Mouse (Mus musculus) testis, adult 2 months (tissue): Measurements from ENCODE around the gene Tmem44. TPM values are rescaled to one million over a fixed set of nuclear protein-coding genes. Genes with fewer than 3 reads are reported as not detected.

ENCODE experiments used
- H3K27ac ChIP-seq: fragments of 200-500 bp; 2 replicates; pipeline ENCODE4 v1.5.1; 2012; ENCODE audit warnings: low read depth, low read length; ENCODE audit not compliant: control insufficient read depth, insufficient read depth
- H3K27me3 ChIP-seq: fragments of 200-500 bp; 2 replicates; pipeline ENCODE4 v1.6.1; 2012; ENCODE audit warnings: mild to moderate bottlenecking, low read length, moderate library complexity; ENCODE audit not compliant: control insufficient read depth, insufficient read depth
- H3K36me3 ChIP-seq: fragments of 200-500 bp; 2 replicates; pipeline ENCODE4 v1.6.1; 2012; ENCODE audit warnings: mild to moderate bottlenecking, low read length; ENCODE audit not compliant: control insufficient read depth, insufficient read depth
- H3K4me1 ChIP-seq: fragments of 200-500 bp; 2 replicates; pipeline ENCODE4 v1.6.1; 2012; ENCODE audit warnings: low read length; ENCODE audit not compliant: control insufficient read depth, insufficient read depth
- H3K4me3 ChIP-seq: fragments of 200-500 bp; 2 replicates; pipeline ENCODE4 v1.5.1; 2012; ENCODE audit warnings: low read depth, mild to moderate bottlenecking, low read length, moderate library complexity, mixed read lengths; ENCODE audit not compliant: control insufficient read depth
- CTCF ChIP-seq: fragments of 200-500 bp; IDR thresholded peaks from 2 replicates; pipeline ENCODE4 v1.5.1; 2012; ENCODE audit warnings: low read depth, mild to moderate bottlenecking, inconsistent platforms, low read length, moderate library complexity; ENCODE audit not compliant: control insufficient read depth, insufficient read depth, insufficient replicate concordance
- POLR2A ChIP-seq: fragments of 200-500 bp; IDR thresholded peaks from 2 replicates; pipeline ENCODE4 v1.6.1; 2012; ENCODE audit warnings: low read depth, mild to moderate bottlenecking, inconsistent platforms, low read length, moderate library complexity; ENCODE audit not compliant: control insufficient read depth
- polyA plus RNA-seq: library from polyadenylated mRNA; depleted of rRNA; stranded (reverse); fragments of >200 nt; gene quantifications from 2 replicates; pipeline ENCODE4 v1.2.3, GENCODE M21; 2012

Gene Tmem44
- polyA plus RNA-seq, 1 experiment = 1.2 TPM

- Histone ChIP-seq H3K36me3 (no peaks in the 10 kb centered on the region), H3K4me3 (peak overlapping the region; percentile 34), H3K27ac (no peak overlapping the region), H3K27me3 (no peaks in the 10 kb centered on the region), H3K4me1 (peaks cover 17% of the 10 kb centered on the region)
- TF ChIP-seq CTCF (no peak), POLR2A (no peak)
Observed at GRCm38 (mm10) chr16:30540107-30541001, 10.3 kb downstream of the Tmem44 start.

- Histone ChIP-seq H3K36me3 (no peaks in the 10 kb centered on the region), H3K4me3 (no peak overlapping the region)
- no peak for TF ChIP-seq POLR2A
- peak; percentile 85 for TF ChIP-seq CTCF
Observed at GRCm38 (mm10) chr16:30539433-30539832, 11.2 kb downstream of the Tmem44 start.

GRCm38 (mm10) chr16:30535075-30535474 is 15.6 kb downstream of the Tmem44 start:
- no peak for TF ChIP-seq CTCF
- TF ChIP-seq POLR2A = no peak
- H3K4me3 ChIP-seq = no peak overlapping the region
- no peak overlapping the region for H3K27ac ChIP-seq
- no peaks in the 10 kb centered on the region for H3K27me3 ChIP-seq
- no peaks in the 10 kb centered on the region for H3K36me3 ChIP-seq
- H3K4me1 ChIP-seq = peaks cover 8% of the 10 kb centered on the region

More at GRCm38 (mm10) chr16:30539433-30539832, 11.2 kb downstream of the Tmem44 start:
- Histone ChIP-seq H3K27ac (no peak overlapping the region), H3K4me1 (peaks cover 17% of the 10 kb centered on the region), H3K27me3 (no peaks in the 10 kb centered on the region)

GRCm38 (mm10) chr16:30533592-30533991 is 17.1 kb downstream of the Tmem44 start:
- H3K27me3 ChIP-seq = no peaks in the 10 kb centered on the region
- TF ChIP-seq POLR2A = no peak
- no peak for TF ChIP-seq CTCF
- H3K4me1 ChIP-seq = peaks cover 5% of the 10 kb centered on the region
- no peak overlapping the region for H3K27ac ChIP-seq
- no peak overlapping the region for H3K4me3 ChIP-seq
- H3K36me3 ChIP-seq = no peaks in the 10 kb centered on the region

GRCm38 (mm10) chr16:30532929-30533328 is 17.7 kb downstream of the Tmem44 start:
- H3K4me3 ChIP-seq = no peak overlapping the region
- H3K4me1 ChIP-seq = peaks cover 5% of the 10 kb centered on the region
- H3K27ac ChIP-seq = no peak overlapping the region
- no peak for TF ChIP-seq CTCF
- no peak for TF ChIP-seq POLR2A
- H3K27me3 ChIP-seq = no peaks in the 10 kb centered on the region
- no peaks in the 10 kb centered on the region for H3K36me3 ChIP-seq

GRCm38 (mm10) chr16:30531761-30532406 is 18.8 kb downstream of the Tmem44 start:
- peak; percentile 80; the same call in 1 of the 2 replicates for TF ChIP-seq CTCF
- TF ChIP-seq POLR2A = no peak
- no peak overlapping the region for H3K4me3 ChIP-seq
- no peaks in the 10 kb centered on the region for H3K36me3 ChIP-seq

GRCm38 (mm10) chr16:30530815-30531214 is 19.8 kb downstream of the Tmem44 start:
- TF ChIP-seq CTCF = peak; percentile 31; the same call in 1 of the 2 replicates
- TF ChIP-seq POLR2A = no peak
- H3K4me1 ChIP-seq = peaks cover 5% of the 10 kb centered on the region
- H3K27me3 ChIP-seq = no peaks in the 10 kb centered on the region

More at GRCm38 (mm10) chr16:30531761-30532406, 18.8 kb downstream of the Tmem44 start:
- H3K4me1 ChIP-seq = peaks cover 5% of the 10 kb centered on the region
- no peaks in the 10 kb centered on the region for H3K27me3 ChIP-seq
- H3K27ac ChIP-seq = no peak overlapping the region

More at GRCm38 (mm10) chr16:30530815-30531214, 19.8 kb downstream of the Tmem44 start:
- H3K27ac ChIP-seq = no peak overlapping the region
- H3K4me3 ChIP-seq = no peak overlapping the region
- H3K36me3 ChIP-seq = no peaks in the 10 kb centered on the region
